Mouse (Mus musculus): ENCODE measurements around the gene Kl. TPM values are rescaled to one million over a fixed set of nuclear protein-coding genes. Genes with fewer than 3 reads are reported as not detected.

Kl gene
- polyA plus RNA-seq, 1 experiment from 2014 or later: 0.13 TPM

DNA sequence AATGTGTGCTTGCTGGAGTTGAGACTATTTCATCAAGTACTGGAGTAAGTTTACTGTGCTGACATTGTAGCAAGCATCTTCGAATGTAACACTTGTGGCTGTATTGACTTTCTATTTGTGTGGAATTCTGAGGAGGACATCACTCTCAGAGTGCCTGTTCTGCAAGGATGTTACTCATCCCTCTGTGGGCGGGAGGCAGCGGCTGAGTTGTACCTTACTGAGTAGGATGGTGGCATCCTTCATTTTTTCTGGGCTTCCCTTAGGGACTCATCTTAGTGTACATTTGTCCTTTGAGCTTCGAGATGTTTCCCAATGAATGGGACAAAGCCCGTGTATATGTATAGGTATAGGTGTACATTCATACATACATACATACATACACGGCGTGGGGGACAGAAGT, 1.1 kb upstream of the Kl start:
- Histone ChIP-seq H3K9ac (replicated peaks; ENCODE audit: low read depth, low read length) (no peak overlapping the region), H3K9me3 (ENCODE audit: control insufficient read depth, low read depth, low read length) (no peaks in the 10 kb centered on the region), H3K4me3 (ENCODE audit: low read depth, low read length) (no peak overlapping the region), H3K4me2 (replicated peaks; ENCODE audit: low read depth, low read length) (no peak overlapping the region), H3K27me3 (ENCODE audit: control insufficient read depth, insufficient read depth, low read length) (peaks cover 19% of the 10 kb centered on the region), H3K4me1 (ENCODE audit: control insufficient read depth, insufficient read depth, low read length) (0 out of 2 replicates have a peak, but pooled peaks cover 9% of the 10 kb centered on the region), H3K27ac (ENCODE audit: low read length) (no peak overlapping the region), H3K36me3 (ENCODE audit: control insufficient read depth, insufficient read depth, low read length) (no peaks in the 10 kb centered on the region)
- ATAC-seq (ENCODE audit: insufficient number of reproducible peaks, insufficient read depth, low FRiP score, low read depth): no peak
- 88% methylated on average over 7 of the region's 7 CpGs for WGBS

DNA sequence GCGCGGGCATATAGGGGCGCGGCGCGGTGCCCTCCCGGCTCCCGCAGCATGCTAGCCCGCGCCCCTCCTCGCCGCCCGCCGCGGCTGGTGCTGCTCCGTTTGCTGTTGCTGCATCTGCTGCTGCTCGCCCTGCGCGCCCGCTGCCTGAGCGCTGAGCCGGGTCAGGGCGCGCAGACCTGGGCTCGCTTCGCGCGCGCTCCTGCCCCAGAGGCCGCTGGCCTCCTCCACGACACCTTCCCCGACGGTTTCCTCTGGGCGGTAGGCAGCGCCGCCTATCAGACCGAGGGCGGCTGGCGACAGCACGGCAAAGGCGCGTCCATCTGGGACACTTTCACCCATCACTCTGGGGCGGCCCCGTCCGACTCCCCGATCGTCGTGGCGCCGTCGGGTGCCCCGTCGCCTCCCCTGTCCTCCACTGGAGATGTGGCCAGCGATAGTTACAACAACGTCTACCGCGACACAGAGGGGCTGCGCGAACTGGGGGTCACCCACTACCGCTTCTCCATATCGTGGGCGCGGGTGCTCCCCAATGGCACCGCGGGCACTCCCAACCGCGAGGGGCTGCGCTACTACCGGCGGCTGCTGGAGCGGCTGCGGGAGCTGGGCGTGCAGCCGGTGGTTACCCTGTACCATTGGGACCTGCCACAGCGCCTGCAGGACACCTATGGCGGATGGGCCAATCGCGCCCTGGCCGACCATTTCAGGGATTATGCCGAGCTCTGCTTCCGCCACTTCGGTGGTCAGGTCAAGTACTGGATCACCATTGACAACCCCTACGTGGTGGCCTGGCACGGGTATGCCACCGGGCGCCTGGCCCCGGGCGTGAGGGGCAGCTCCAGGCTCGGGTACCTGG, 488 bp downstream of the Kl start:
- H3K9ac ChIP-seq (replicated peaks; ENCODE audit: low read depth, low read length): peak overlapping the region; percentile 28; the same call in 1 of the 2 replicates
- H3K9me3 ChIP-seq (ENCODE audit: control insufficient read depth, low read depth, low read length): no peaks in the 10 kb centered on the region
- peaks cover 19% of the 10 kb centered on the region for H3K27me3 ChIP-seq (ENCODE audit: control insufficient read depth, insufficient read depth, low read length)
- peak overlapping the region; percentile 47 for H3K4me3 ChIP-seq (ENCODE audit: low read depth, low read length)
- 0 out of 2 replicates have a peak, but pooled peaks cover 9% of the 10 kb centered on the region for H3K4me1 ChIP-seq (ENCODE audit: control insufficient read depth, insufficient read depth, low read length)
- WGBS: 2% methylated on average over 87 of the region's 89 CpGs
- H3K4me2 ChIP-seq (replicated peaks; ENCODE audit: low read depth, low read length): peak overlapping the region; percentile 88
- no peak overlapping the region for H3K27ac ChIP-seq (ENCODE audit: low read length)
- no peaks in the 10 kb centered on the region for H3K36me3 ChIP-seq (ENCODE audit: control insufficient read depth, insufficient read depth, low read length)
- ATAC-seq (ENCODE audit: insufficient number of reproducible peaks, insufficient read depth, low FRiP score, low read depth): peak; percentile 73

- 91% methylated on average over 9 of the region's 9 CpGs for WGBS
- 0 out of 2 replicates have a peak, but pooled peaks cover 9% of the 10 kb centered on the region for H3K4me1 ChIP-seq (ENCODE audit: control insufficient read depth, insufficient read depth, low read length)
- H3K27me3 ChIP-seq (ENCODE audit: control insufficient read depth, insufficient read depth, low read length): peaks cover 19% of the 10 kb centered on the region
- no peak overlapping the region for H3K4me2 ChIP-seq (replicated peaks; ENCODE audit: low read depth, low read length)
- no peaks in the 10 kb centered on the region for H3K9me3 ChIP-seq (ENCODE audit: control insufficient read depth, low read depth, low read length)
- ATAC-seq (ENCODE audit: insufficient number of reproducible peaks, insufficient read depth, low FRiP score, low read depth): no peak
- H3K27ac ChIP-seq (ENCODE audit: low read length): no peak overlapping the region
- no peak overlapping the region for H3K9ac ChIP-seq (replicated peaks; ENCODE audit: low read depth, low read length)
- no peaks in the 10 kb centered on the region for H3K36me3 ChIP-seq (ENCODE audit: control insufficient read depth, insufficient read depth, low read length)
- H3K4me3 ChIP-seq (ENCODE audit: low read depth, low read length): no peak overlapping the region
Measured at GRCm38 (mm10) chr5:150954791-150955190, 2.4 kb downstream of the Kl start.

GRCm38 (mm10) chr5:150959861-150960260, 7.5 kb downstream of the Kl start:
- H3K27ac ChIP-seq (ENCODE audit: low read length): no peak overlapping the region
- no peaks in the 10 kb centered on the region for H3K9me3 ChIP-seq (ENCODE audit: control insufficient read depth, low read depth, low read length)
- H3K4me1 ChIP-seq (ENCODE audit: control insufficient read depth, insufficient read depth, low read length): no peaks in the 10 kb centered on the region
- 50% methylated on average over 1 of the region's 1 CpGs for WGBS
- no peak overlapping the region for H3K4me2 ChIP-seq (replicated peaks; ENCODE audit: low read depth, low read length)
- no peak overlapping the region for H3K4me3 ChIP-seq (ENCODE audit: low read depth, low read length)
- H3K9ac ChIP-seq (replicated peaks; ENCODE audit: low read depth, low read length): no peak overlapping the region
- no peaks in the 10 kb centered on the region for H3K27me3 ChIP-seq (ENCODE audit: control insufficient read depth, insufficient read depth, low read length)
- no peak for ATAC-seq (ENCODE audit: insufficient number of reproducible peaks, insufficient read depth, low FRiP score, low read depth)
- no peaks in the 10 kb centered on the region for H3K36me3 ChIP-seq (ENCODE audit: control insufficient read depth, insufficient read depth, low read length)

- Histone ChIP-seq H3K36me3 (ENCODE audit: control insufficient read depth, insufficient read depth, low read length) (no peaks in the 10 kb centered on the region), H3K9ac (replicated peaks; ENCODE audit: low read depth, low read length) (no peak overlapping the region), H3K4me3 (ENCODE audit: low read depth, low read length) (no peak overlapping the region), H3K27ac (ENCODE audit: low read length) (no peak overlapping the region), H3K27me3 (ENCODE audit: control insufficient read depth, insufficient read depth, low read length) (no peaks in the 10 kb centered on the region), H3K4me1 (ENCODE audit: control insufficient read depth, insufficient read depth, low read length) (no peaks in the 10 kb centered on the region), H3K4me2 (replicated peaks; ENCODE audit: low read depth, low read length) (no peak overlapping the region), H3K9me3 (ENCODE audit: control insufficient read depth, low read depth, low read length) (no peaks in the 10 kb centered on the region)
- 91% methylated on average over 1 of the region's 1 CpGs for WGBS
- ATAC-seq (ENCODE audit: insufficient number of reproducible peaks, insufficient read depth, low FRiP score, low read depth): no peak
Measured at GRCm38 (mm10) chr5:150961615-150962014, 9.2 kb downstream of the Kl start.

- Histone ChIP-seq H3K4me3 (ENCODE audit: low read depth, low read length) (no peak overlapping the region), H3K4me1 (ENCODE audit: control insufficient read depth, insufficient read depth, low read length) (no peaks in the 10 kb centered on the region), H3K36me3 (ENCODE audit: control insufficient read depth, insufficient read depth, low read length) (no peaks in the 10 kb centered on the region), H3K9me3 (ENCODE audit: control insufficient read depth, low read depth, low read length) (no peaks in the 10 kb centered on the region), H3K4me2 (replicated peaks; ENCODE audit: low read depth, low read length) (no peak overlapping the region), H3K27ac (ENCODE audit: low read length) (no peak overlapping the region), H3K9ac (replicated peaks; ENCODE audit: low read depth, low read length) (no peak overlapping the region), H3K27me3 (ENCODE audit: control insufficient read depth, insufficient read depth, low read length) (no peaks in the 10 kb centered on the region)
- WGBS: 80% methylated on average over 1 of the region's 1 CpGs
- ATAC-seq (ENCODE audit: insufficient number of reproducible peaks, insufficient read depth, low FRiP score, low read depth): no peak
Measured at GRCm38 (mm10) chr5:150962756-150963155, 10.3 kb downstream of the Kl start.

DNA sequence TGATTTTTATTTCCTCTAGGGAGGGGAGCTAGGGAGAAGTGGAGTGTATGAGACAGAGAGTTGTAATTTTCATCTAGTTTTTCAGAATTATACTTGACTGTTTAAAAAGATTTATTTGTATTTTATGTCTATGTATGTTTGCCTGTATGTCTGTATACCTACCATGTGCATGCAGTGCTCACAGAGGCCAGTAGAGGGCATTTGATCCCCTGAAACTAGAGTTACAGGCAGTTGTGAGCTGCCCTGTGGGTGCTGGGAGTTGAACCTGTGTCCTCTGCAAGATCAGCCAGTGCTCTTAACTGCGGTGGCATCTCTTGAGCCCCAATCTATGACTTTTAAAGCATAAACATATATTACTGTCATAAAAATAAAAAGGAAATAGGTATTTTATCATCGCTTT, 15.5 kb downstream of the Kl start:
- 97% methylated on average over 2 of the region's 2 CpGs for WGBS
- no peak for ATAC-seq (ENCODE audit: insufficient number of reproducible peaks, insufficient read depth, low FRiP score, low read depth)
- H3K36me3 ChIP-seq (ENCODE audit: control insufficient read depth, insufficient read depth, low read length): no peaks in the 10 kb centered on the region

DNA sequence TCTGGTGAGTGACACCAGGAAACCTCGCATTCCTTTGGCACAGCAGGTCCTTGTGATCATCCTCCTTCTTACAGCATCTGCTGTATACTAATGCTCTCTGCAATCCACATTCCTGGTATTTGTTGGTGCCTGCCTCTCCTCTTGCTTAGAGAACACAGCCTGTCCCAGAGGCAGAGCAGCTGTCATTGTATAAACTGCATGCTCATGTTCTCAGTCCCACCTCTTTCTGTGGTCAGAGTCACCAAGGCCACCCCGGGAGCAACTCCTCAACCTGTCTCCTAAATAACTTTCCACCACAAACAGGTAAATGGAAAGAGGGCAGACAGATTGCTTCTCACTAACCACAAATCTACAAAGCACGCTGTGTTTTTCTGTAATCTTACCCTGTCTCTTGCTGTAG, 18.1 kb downstream of the Kl start:
- Histone ChIP-seq H3K9me3 (ENCODE audit: control insufficient read depth, low read depth, low read length) (no peaks in the 10 kb centered on the region), H3K4me2 (replicated peaks; ENCODE audit: low read depth, low read length) (no peak overlapping the region), H3K27me3 (ENCODE audit: control insufficient read depth, insufficient read depth, low read length) (no peaks in the 10 kb centered on the region), H3K27ac (ENCODE audit: low read length) (peak overlapping the region; percentile 6; the same call in 1 of the 2 replicates), H3K4me3 (ENCODE audit: low read depth, low read length) (no peak overlapping the region), H3K4me1 (ENCODE audit: control insufficient read depth, insufficient read depth, low read length) (0 out of 2 replicates have a peak, but pooled peaks cover 6% of the 10 kb centered on the region), H3K36me3 (ENCODE audit: control insufficient read depth, insufficient read depth, low read length) (no peaks in the 10 kb centered on the region), H3K9ac (replicated peaks; ENCODE audit: low read depth, low read length) (no peak overlapping the region)
- no peak for ATAC-seq (ENCODE audit: insufficient number of reproducible peaks, insufficient read depth, low FRiP score, low read depth)
- WGBS: 31% methylated on average over 3 of the region's 3 CpGs

More for the DNA sequence above, 15.5 kb downstream of the Kl start:
- 0 out of 2 replicates have a peak, but pooled peaks cover 3% of the 10 kb centered on the region for H3K4me1 ChIP-seq (ENCODE audit: control insufficient read depth, insufficient read depth, low read length)
- H3K27ac ChIP-seq (ENCODE audit: low read length): no peak overlapping the region
- no peak overlapping the region for H3K4me3 ChIP-seq (ENCODE audit: low read depth, low read length)
- no peaks in the 10 kb centered on the region for H3K9me3 ChIP-seq (ENCODE audit: control insufficient read depth, low read depth, low read length)
- H3K27me3 ChIP-seq (ENCODE audit: control insufficient read depth, insufficient read depth, low read length): no peaks in the 10 kb centered on the region
- no peak overlapping the region for H3K9ac ChIP-seq (replicated peaks; ENCODE audit: low read depth, low read length)
- H3K4me2 ChIP-seq (replicated peaks; ENCODE audit: low read depth, low read length): no peak overlapping the region

Measured in stomach, embryonic 14.5 days (tissue).